Mouse (Mus musculus) heart, adult 2 months (tissue): ENCODE data around the gene Tspan12. TPM values are rescaled to one million over a fixed set of nuclear protein-coding genes. Genes with fewer than 3 reads are reported as not detected.
"Not testable (repeated sequence)": the region's sequence is repeated elsewhere in the genome, so short reads cannot be mapped to it uniquely, and the experiment has no call there.

ENCODE experiments used
- DNase-seq, 2 experiments: peaks; one replicate each; pipeline ENCODE4 v3.0.0; 2021
- H3K27ac ChIP-seq: fragments of 200-600 bp; 2 replicates; pipeline ENCODE4 v1.8.1; 2022
- H3K27me3 ChIP-seq: fragments of 200-500 bp; 2 replicates; pipeline ENCODE4 v1.6.1; 2012; ENCODE audit warnings: mild to moderate bottlenecking, low read length, inconsistent platforms, mixed read lengths; ENCODE audit not compliant: control insufficient read depth, insufficient read depth
- H3K36me3 ChIP-seq: fragments of 200-500 bp; 2 replicates; pipeline ENCODE4 v1.6.1; 2012; ENCODE audit warnings: low read length, inconsistent platforms; ENCODE audit not compliant: control insufficient read depth, insufficient read depth
- H3K4me1 ChIP-seq: fragments of 200-500 bp; 2 replicates; pipeline ENCODE4 v1.6.1; 2011; ENCODE audit warnings: low read length; ENCODE audit not compliant: control insufficient read depth, insufficient read depth
- H3K4me3 ChIP-seq: fragments of 200-600 bp; 2 replicates; pipeline ENCODE4 v1.8.1; 2022
- H3K79me2 ChIP-seq: fragments of 200-500 bp; replicated peaks from 2 replicates; pipeline ENCODE4 v1.6.1; 2012; ENCODE audit warnings: mild to moderate bottlenecking, inconsistent platforms, low read length, moderate library complexity, mixed read lengths; ENCODE audit not compliant: control insufficient read depth, insufficient read depth
- H3K9ac ChIP-seq: fragments of 200-500 bp; 2 replicates; pipeline ENCODE4 v1.6.1; 2012; ENCODE audit warnings: low read depth, mild to moderate bottlenecking, control low read depth, inconsistent platforms, low read length, mixed read lengths
- CTCF ChIP-seq: fragments of 200-600 bp; IDR thresholded peaks from 2 replicates; pipeline ENCODE4 v1.8.1; 2022; ENCODE audit warnings: antibody characterized with exemption, mild to moderate bottlenecking, moderate library complexity
- EP300 ChIP-seq: fragments of 200-500 bp; IDR thresholded peaks from 2 replicates; pipeline ENCODE4 v1.6.1; 2011; ENCODE audit warnings: low read depth, low read length, control low read depth; ENCODE audit not compliant: insufficient read depth
- POLR2A ChIP-seq: fragments of 200-500 bp; IDR thresholded peaks from 2 replicates; pipeline ENCODE4 v1.6.1; 2011; ENCODE audit warnings: mild to moderate bottlenecking, low read depth, low read length, control low read depth; ENCODE audit not compliant: insufficient read depth
- WGBS: fragments of 180-500 bp; shearing (Covaris S2); methylation state at CpG from one replicate; pipeline ENCODE4 v1.1.7; 2018; 5-methylcytosine and 5-hydroxymethylcytosine counted together
- intact Hi-C: fragments of 180-260 bp; cut with DNase I; formaldehyde crosslinking; loops from one replicate; pipeline ENCODE4 v1.15.1; 2025
- long read RNA-seq: library from polyadenylated mRNA; stranded (forward); transcript quantifications from one replicate; pipeline ENCODE4 v2.0.0, GENCODE M21; 2021
- polyA plus RNA-seq: library from polyadenylated mRNA; depleted of rRNA; stranded (reverse); fragments of >200 nt; gene quantifications from 2 replicates; pipeline ENCODE4 v1.2.3, GENCODE M21; 2012; rRNA removed
- total RNA-seq, 2 experiments: library from RNA; stranded (reverse); gene quantifications; 2 replicates each; pipeline ENCODE4 v1.2.3; 2021

Gene Tspan12
- total RNA-seq (10 to 100 TPM; 65.3 to 79.0 TPM), polyA plus RNA-seq (18.6 and 38.2 TPM in 2 replicates)
- long read RNA-seq, partial matches to known transcripts = 72 of 82 reads
- long read RNA-seq, other reads (novel, unspliced or antisense) = 9 of 82 reads

- Histone ChIP-seq H3K4me3 (peak within 1 kb of the TSS; percentile 88), H3K27me3 (no peaks in the 10 kb centered on the region), H3K4me1 (peaks cover 5% of the 10 kb centered on the region; the same call in 1 of the 2 replicates), H3K9ac (peak within 1 kb of the TSS; percentile 96), H3K79me2 (no peaks in the 10 kb centered on the region; the same call in 1 of the 2 replicates), H3K36me3 (no peaks in the 10 kb centered on the region; the same call in 1 of the 2 replicates), H3K27ac (peak within 1 kb of the TSS; percentile 91)
- TF ChIP-seq POLR2A (no peak; the same call in 1 of the 2 replicates), CTCF (no peak), EP300 (no peak)
- no peak for DNase-seq
- under 1% methylated on average over 13 of the region's 13 CpGs for WGBS
- intact Hi-C loops = loop anchor here (1.0 to 5.0 kb wide), 2 partner anchors 57 to 95 kb away; partner anchors contain the start of gene Ing3
Observed at GRCm38 (mm10) chr6:21852344-21852785, at the start of gene Tspan12. Gene Tspan12, minus strand, starts transcription at chr6:21852515.

GRCm38 (mm10) chr6:21894451-21894850 lies 42.1 kb upstream of the Tspan12 start:
- peak; percentile 15 to 33 for DNase-seq
- H3K79me2 ChIP-seq = no peaks in the 10 kb centered on the region
- no peak for TF ChIP-seq POLR2A
- TF ChIP-seq EP300 = 0 out of 2 replicates have a peak, but pooled peaks have one; percentile 62
- 0 out of 2 replicates have a peak, but pooled peaks have one; percentile 6 for TF ChIP-seq CTCF
- WGBS = 24% methylated on average over 7 of the region's 7 CpGs
- no peak overlapping the region for H3K9ac ChIP-seq
- H3K4me3 ChIP-seq = no peak overlapping the region
- H3K4me1 ChIP-seq = no peaks in the 10 kb centered on the region; the same call in 1 of the 2 replicates
- intact Hi-C loops = no loop called here
- no peak overlapping the region for H3K27ac ChIP-seq
- no peaks in the 10 kb centered on the region for H3K27me3 ChIP-seq
- no peaks in the 10 kb centered on the region for H3K36me3 ChIP-seq

GRCm38 (mm10) chr6:21889101-21889500 lies 36.8 kb upstream of the Tspan12 start:
- Histone ChIP-seq H3K9ac (no peak overlapping the region), H3K79me2 (no peaks in the 10 kb centered on the region), H3K36me3 (no peaks in the 10 kb centered on the region), H3K4me1 (no peaks in the 10 kb centered on the region; the same call in 1 of the 2 replicates), H3K27ac (no peak overlapping the region), H3K4me3 (no peak overlapping the region), H3K27me3 (no peaks in the 10 kb centered on the region)
- TF ChIP-seq CTCF = no peak
- TF ChIP-seq POLR2A = no peak
- TF ChIP-seq EP300 = no peak
- WGBS = 84% methylated on average over 2 of the region's 2 CpGs
- intact Hi-C loops = no loop called here
- no peak for DNase-seq

GRCm38 (mm10) chr6:21887971-21888370 lies 35.7 kb upstream of the Tspan12 start:
- H3K9ac ChIP-seq, H3K27ac ChIP-seq, H3K79me2 ChIP-seq, H3K36me3 ChIP-seq, H3K27me3 ChIP-seq, H3K4me3 ChIP-seq, intact Hi-C loops, DNase-seq, H3K4me1 ChIP-seq: not testable (repeated sequence)

- H3K4me3 ChIP-seq = no peak overlapping the region
- H3K79me2 ChIP-seq = no peaks in the 10 kb centered on the region
- no peak overlapping the region for H3K27ac ChIP-seq
- H3K4me1 ChIP-seq = no peaks in the 10 kb centered on the region
- DNase-seq = no peak
- no peaks in the 10 kb centered on the region for H3K27me3 ChIP-seq
- TF ChIP-seq POLR2A (no peak), EP300 (no peak), CTCF (no peak)
- no peak overlapping the region for H3K9ac ChIP-seq
- 81% methylated on average over 6 of the region's 6 CpGs for WGBS
- H3K36me3 ChIP-seq = no peaks in the 10 kb centered on the region
- intact Hi-C loops = no loop called here
Observed at GRCm38 (mm10) chr6:21879496-21879895, 27.2 kb upstream of the Tspan12 start.

GRCm38 (mm10) chr6:21867310-21867709 lies 15.0 kb upstream of the Tspan12 start:
- Histone ChIP-seq H3K27me3 (no peaks in the 10 kb centered on the region), H3K4me3 (no peak overlapping the region), H3K4me1 (no peaks in the 10 kb centered on the region), H3K36me3 (no peaks in the 10 kb centered on the region), H3K9ac (no peak overlapping the region), H3K79me2 (no peaks in the 10 kb centered on the region), H3K27ac (no peak overlapping the region)
- 6% methylated on average over 1 of the region's 1 CpGs for WGBS
- TF ChIP-seq CTCF (no peak), EP300 (no peak), POLR2A (no peak)
- no peak for DNase-seq
- intact Hi-C loops = no loop called here
